Mouse (Mus musculus): ENCODE results near the gene Mpnd.

GRCm38 (mm10) chr17:55958584-55958886 lies 47.0 kb upstream of the Mpnd start:
- TF ChIP-seq NANOG (IDR thresholded peaks at IDR 0.05; ENCODE audit: borderline replicate concordance, low read length) (no peak), CTCF (conservative IDR thresholded peaks at IDR 0.05; ENCODE audit: low read length) (no peak)
